Mouse (Mus musculus) Patski (cell line): ENCODE results near the gene Tmem132d. TPM values are rescaled to one million over a fixed set of nuclear protein-coding genes. Genes with fewer than 3 reads are reported as not detected.

Experiments used
- ATAC-seq: fragments of 100-300 bp; one replicate; pipeline ENCODE4 v1.8.0; 2021
- CTCF ChIA-PET: fragments of 350-600 bp; sonication (Branson Sonifier 250); formaldehyde crosslinking; loops from one replicate; lab custom pipeline; 2022; ENCODE audit warnings: inconsistent platforms; lab: Charles Lee
- POLR2A ChIA-PET: fragments of 350-600 bp; sonication (Branson Sonifier 250); formaldehyde crosslinking; loops from one replicate; lab custom pipeline; 2022; ENCODE audit warnings: antibody characterized with exemption, inconsistent platforms; lab: Charles Lee
- DNase-seq: peaks from one replicate; pipeline ENCODE4 v3.0.0-alpha.2; 2011; ENCODE audit warnings: low read depth, low spot score
- H3K27me3 ChIP-seq: fragments of 371-371 bp; one replicate; pipeline ENCODE4 v1.5.1; 2021
- CTCF ChIP-seq: fragments of 100-300 bp; IDR thresholded peaks from one replicate; pipeline ENCODE4 v1.5.1; 2021
- in situ Hi-C: fragments of 300-500 bp; cut with MboI; formaldehyde crosslinking; loops from 3 replicates; pipeline ENCODE4 v1.11.1; 2018; ENCODE audit warnings: low pct_unique_long_range_greater_than_20kb, mixed read lengths
- polyA plus RNA-seq: library from polyadenylated mRNA; unstranded; gene quantifications from one replicate; pipeline ENCODE4 v1.2.3, GENCODE M21; 2021

The Tmem132d gene
- polyA plus RNA-seq, 1 experiment from 2014 or later, result not detected

DNA sequence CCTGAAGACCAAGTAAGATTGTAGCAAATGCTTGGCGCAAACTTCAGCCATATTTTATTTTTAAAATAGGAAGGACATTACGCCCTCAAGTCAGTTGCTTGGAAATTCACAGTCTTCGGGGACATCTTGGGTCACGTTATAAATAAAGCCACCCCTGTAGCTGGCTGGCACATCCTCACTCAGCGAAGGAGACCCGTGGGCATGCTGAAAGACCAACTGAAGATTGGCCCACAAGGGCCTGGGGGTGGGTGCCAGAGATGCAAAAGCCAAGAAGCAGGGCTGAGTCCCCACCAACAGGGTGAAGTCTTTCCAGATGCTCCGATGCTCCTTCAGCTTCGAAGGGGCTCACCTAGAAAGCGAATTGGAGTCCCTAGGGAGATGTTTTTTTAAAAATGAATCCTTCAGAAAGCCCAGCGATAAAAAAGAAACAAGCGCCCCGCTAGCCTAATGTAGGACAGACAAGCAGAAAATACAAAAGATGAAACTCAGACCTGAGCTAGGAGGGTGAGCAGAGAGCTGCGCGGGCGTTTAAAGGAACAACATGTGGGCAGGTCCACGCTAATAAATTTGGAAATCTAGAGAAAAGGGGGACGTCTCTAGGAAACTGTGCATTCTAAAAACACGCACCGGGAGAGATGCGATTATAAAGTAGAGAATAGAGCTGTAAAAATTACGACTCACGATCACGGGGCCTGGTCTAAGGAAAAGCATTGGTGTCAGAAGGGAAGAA is 71.8 kb downstream of the Tmem132d start:
- ATAC-seq, result no peak
- in situ Hi-C loops, result no loop called here
- no peak for DNase-seq
- ChIA-PET CTCF (no interaction called here), POLR2A (no interaction called here)
- no peak for TF ChIP-seq CTCF
- no peaks in the 10 kb centered on the region for H3K27me3 ChIP-seq

DNA sequence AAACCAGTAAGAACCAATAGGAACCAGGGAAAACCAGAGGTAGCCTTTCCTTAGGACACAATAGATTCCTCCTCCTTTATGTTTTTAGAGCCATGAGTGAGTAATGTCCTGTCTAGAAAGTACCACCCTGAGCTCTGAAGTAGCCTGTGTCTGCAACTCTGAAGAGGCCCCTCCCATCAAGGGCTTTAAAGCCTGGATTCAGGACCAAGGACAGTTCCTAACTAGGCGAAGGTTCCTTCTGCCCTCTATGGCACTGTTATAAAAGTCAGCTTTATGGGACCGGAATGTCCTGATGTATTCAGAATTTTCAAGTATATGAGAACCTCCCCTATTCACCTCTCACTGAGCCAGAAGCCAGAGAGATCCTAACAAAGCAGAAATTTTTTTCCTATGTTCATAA is 84.0 kb downstream of the Tmem132d start:
- DNase-seq, result no peak
- H3K27me3 ChIP-seq, result no peaks in the 10 kb centered on the region
- ChIA-PET CTCF (interaction anchor here (1.3 kb wide), 1 partner anchor 10 kb away, joined by 4 read pairs; no protein-coding TSS in a partner anchor), POLR2A (no interaction called here)
- ATAC-seq, result no peak
- in situ Hi-C loops, result no loop called here
- TF ChIP-seq CTCF, result no peak

DNA sequence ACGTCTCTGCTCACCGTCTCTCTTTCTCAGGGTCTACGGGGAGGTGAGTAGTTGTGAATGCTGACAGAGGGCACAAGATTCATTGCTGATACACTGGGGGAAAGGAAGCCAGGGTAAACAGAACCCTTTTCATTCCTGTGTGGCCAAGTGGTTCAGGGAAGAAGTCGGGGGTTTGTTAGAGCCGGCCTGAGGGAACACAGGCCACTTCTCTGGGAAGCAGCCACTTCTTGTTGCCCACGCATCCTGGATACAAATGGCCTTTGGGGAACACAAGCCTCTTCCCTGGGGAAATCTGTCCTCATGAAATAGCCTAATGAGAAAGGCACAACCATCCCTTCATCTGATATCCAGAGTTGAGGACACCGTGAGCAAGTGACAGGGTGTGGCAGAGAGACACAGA is 96.0 kb downstream of the Tmem132d start:
- no peak for TF ChIP-seq CTCF
- ChIA-PET CTCF (no interaction called here), POLR2A (no interaction called here)
- no peak for DNase-seq
- ATAC-seq, result no peak
- H3K27me3 ChIP-seq, result no peaks in the 10 kb centered on the region
- in situ Hi-C loops, result no loop called here

DNA sequence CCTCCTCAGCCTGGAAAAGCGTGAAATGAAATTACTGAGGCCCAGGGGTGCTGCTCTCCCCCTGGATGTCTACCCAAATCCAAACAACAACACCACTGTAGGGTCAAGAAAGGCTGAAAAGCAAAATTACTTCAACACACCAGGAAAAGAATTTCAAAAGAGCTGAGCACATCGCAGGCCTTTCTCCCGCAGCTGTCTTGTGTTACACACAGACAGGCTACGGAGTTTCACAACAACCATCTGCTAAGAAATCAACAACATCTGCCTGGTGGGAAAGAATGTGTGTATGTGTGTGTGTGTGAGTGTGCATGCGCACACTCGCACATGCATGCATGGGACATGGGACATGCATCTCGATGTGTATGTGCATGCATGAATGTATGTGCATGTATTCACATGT is 100.1 kb downstream of the Tmem132d start:
- DNase-seq (no peak), ATAC-seq (no peak)
- no peaks in the 10 kb centered on the region for H3K27me3 ChIP-seq
- no peak for TF ChIP-seq CTCF
- CTCF ChIA-PET, result no interaction called here
- in situ Hi-C loops, result no loop called here
- POLR2A ChIA-PET, result no interaction called here

DNA sequence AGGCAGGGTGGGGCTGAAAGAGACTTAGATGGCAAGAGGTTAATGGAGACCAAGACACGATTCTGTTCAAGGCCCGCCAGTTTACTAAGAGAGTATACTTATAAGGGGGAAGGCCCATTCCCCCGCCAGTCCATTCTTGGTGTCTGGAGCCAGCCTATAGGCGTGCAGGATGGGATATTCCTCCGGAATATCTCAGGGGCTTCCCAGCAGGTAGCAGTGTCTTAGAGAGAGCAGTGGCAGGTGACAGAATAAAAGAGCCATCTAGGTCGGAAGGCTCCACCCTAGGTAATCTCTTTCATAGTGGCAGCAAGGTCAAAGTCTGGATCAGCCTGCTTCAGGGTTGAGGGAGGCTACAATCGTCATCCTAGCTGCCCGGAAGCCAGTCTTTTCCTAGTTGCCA is 102.5 kb downstream of the Tmem132d start:
- DNase-seq (no peak), ATAC-seq (no peak)
- in situ Hi-C loops, result no loop called here
- CTCF ChIA-PET, result no interaction called here
- TF ChIP-seq CTCF, result no peak
- POLR2A ChIA-PET, result no interaction called here
- H3K27me3 ChIP-seq, result no peaks in the 10 kb centered on the region

DNA sequence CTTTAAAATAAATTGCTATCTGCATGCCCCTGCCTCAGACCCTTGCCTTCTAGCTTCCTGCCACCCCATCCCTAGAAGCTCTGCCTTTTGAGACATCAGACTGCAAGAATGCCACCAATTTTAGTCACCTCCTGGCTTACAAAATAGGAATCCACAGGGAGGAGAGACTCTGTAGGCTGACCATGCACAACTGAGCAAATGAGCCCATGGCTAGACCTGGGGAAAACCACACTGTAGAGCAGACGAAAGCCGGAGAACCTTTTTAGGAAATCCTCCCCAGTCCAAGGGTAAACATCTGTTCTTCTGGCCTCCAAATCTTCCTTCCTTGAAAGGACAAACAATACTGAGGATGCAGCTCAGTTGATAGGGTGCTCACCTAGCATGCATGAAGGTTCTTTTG is 130.5 kb downstream of the Tmem132d start:
- TF ChIP-seq CTCF, result no peak
- in situ Hi-C loops, result no loop called here
- CTCF ChIA-PET, result no interaction called here
- DNase-seq, result no peak
- no peak for ATAC-seq
- POLR2A ChIA-PET, result no interaction called here
- no peaks in the 10 kb centered on the region for H3K27me3 ChIP-seq

DNA sequence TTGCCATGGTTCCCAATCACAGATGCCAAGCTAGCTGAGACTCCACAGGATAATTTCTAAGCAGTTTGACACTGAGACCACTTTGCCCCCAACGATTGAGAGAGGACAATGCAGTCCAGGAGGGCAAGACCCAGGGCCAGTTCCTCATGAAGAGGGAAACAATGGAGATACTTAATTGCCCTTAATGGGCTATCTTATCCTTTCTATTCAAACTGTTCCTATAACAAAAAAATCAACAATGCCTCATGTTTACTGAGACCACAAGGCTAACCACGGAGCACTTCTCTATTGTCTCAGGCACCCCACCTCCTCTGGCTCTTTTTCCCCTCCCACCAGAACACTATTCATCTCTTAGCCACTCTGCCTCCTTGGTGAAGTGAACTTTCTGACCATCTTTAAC is 141.7 kb downstream of the Tmem132d start:
- no peak for TF ChIP-seq CTCF
- ChIA-PET CTCF (no interaction called here), POLR2A (no interaction called here)
- DNase-seq (no peak), ATAC-seq (no peak)
- in situ Hi-C loops, result no loop called here
- H3K27me3 ChIP-seq, result no peaks in the 10 kb centered on the region

DNA sequence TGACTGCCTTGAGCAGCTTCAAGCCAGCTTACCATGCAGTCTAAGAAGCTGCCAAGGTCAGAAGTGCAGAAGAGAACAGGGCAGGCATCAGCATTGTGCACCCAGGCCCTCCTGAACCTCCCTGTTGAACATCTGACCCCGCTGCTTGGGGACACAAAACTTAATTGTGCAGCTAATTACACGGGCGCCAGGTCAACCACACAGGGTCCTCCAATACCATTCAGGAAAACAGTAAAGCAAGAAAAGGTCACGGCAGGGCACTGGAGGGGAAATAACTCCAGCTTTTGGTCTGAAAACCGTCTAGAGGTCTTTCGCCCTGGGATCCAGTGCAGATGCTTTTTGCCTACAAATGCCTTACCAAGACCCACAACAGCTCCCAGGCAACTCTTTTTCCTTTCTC is 159.6 kb downstream of the Tmem132d start:
- POLR2A ChIA-PET, result no interaction called here

DNA sequence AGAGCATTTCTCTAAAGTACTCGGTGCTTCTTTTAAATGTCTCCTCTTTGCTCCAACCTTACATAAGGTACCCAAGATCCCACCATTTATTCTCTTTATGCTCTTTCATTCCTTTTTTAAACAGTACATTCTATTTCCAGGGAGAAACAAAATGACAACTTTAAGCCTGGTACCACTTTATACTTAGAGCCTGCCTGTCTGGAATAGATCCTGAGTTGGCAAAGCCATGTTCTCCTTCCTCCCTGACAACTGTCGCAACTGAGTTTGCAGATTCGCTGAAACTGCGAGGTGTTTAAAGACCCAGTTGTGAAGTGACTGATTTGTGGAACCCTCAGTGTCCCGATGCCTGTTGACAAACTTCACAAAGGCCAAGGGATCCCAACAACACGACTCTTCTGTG is 165.5 kb downstream of the Tmem132d start:
- TF ChIP-seq CTCF, result no peak
- DNase-seq, result no peak
- POLR2A ChIA-PET, result no interaction called here
- no peak for ATAC-seq
- CTCF ChIA-PET, result no interaction called here
- no peaks in the 10 kb centered on the region for H3K27me3 ChIP-seq
- in situ Hi-C loops, result no loop called here

More for the DNA sequence above, 159.6 kb downstream of the Tmem132d start:
- CTCF ChIA-PET, result no interaction called here
- DNase-seq, result no peak
- in situ Hi-C loops, result no loop called here
- TF ChIP-seq CTCF, result no peak
- no peaks in the 10 kb centered on the region for H3K27me3 ChIP-seq
- no peak for ATAC-seq

DNA sequence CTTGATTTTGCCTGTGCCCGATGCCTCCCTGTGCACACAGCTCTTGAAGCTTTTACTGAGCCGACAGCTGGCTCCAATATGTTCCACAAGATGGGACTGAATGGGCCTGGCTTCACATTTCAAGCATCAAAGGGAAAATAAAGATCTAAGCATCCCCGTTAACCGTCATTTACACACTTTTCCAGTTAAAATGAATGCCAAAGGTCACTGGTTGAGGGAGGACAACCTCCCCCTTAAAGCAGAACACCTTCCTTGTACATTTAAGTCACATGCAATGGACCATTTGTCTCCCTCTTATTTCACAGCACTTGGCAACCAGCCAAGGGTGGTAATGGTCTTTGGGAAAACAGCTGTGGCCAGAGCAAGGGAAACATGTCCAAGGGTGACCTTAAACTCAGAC is 188.7 kb downstream of the Tmem132d start:
- in situ Hi-C loops, result no loop called here
- no peak for ATAC-seq

DNA sequence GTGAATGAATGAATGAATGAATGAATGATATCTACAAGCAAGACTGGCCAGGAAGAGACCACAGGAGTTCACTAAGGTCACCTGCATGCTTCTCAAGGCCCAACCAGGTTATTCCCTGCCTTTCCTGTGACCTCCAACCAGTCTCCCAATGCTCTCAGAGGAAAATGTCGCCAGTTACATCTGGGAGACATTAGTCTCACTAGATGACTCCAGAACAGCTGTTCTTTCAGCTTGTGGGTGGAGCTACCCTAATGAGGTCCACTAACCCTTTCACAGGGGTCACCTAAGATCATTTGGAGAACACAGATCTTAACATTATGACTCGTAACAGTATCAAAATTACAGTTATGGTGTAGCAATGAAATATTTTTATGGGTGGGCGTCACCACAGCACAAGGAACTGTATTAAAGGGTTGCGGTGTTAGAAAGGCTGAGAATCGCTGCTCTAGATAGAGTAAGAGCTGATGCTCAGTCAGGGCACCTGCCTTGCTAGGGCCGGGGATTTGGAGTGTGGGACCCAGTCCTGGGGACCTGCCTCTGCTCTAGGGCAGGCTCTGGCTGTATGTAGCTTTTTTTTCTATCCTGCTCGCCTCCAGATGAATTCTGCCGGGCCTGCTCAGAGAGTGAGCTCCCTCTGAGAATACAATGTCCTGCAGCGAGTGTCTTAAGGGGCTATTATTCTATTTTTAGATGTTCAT is 196.1 kb downstream of the Tmem132d start:
- no peak for TF ChIP-seq CTCF
- ChIA-PET CTCF (interaction anchor here (1.0 kb wide), 1 partner anchor 10 kb away, joined by 3 read pairs; no protein-coding TSS in a partner anchor), POLR2A (no interaction called here)
- DNase-seq (no peak), ATAC-seq (no peak)
- H3K27me3 ChIP-seq, result no peaks in the 10 kb centered on the region
- in situ Hi-C loops, result no loop called here

More for the DNA sequence above, 188.7 kb downstream of the Tmem132d start:
- no peak for DNase-seq
- TF ChIP-seq CTCF, result no peak
- CTCF ChIA-PET, result no interaction called here
- POLR2A ChIA-PET, result no interaction called here
- H3K27me3 ChIP-seq, result no peaks in the 10 kb centered on the region
